Mouse (Mus musculus) yolk sac, embryonic 10.5 days (tissue): ENCODE results near the gene Atp8b4.
"Not testable (repeated sequence)": the region's sequence is repeated elsewhere in the genome, so short reads cannot be mapped to it uniquely, and the experiment has no call there.

ENCODE experiments used
- DNase-seq: peaks from one replicate; pipeline ENCODE4 v3.0.0-alpha.2; 2017; ENCODE audit warnings: low spot score

Atp8b4 gene

DNA sequence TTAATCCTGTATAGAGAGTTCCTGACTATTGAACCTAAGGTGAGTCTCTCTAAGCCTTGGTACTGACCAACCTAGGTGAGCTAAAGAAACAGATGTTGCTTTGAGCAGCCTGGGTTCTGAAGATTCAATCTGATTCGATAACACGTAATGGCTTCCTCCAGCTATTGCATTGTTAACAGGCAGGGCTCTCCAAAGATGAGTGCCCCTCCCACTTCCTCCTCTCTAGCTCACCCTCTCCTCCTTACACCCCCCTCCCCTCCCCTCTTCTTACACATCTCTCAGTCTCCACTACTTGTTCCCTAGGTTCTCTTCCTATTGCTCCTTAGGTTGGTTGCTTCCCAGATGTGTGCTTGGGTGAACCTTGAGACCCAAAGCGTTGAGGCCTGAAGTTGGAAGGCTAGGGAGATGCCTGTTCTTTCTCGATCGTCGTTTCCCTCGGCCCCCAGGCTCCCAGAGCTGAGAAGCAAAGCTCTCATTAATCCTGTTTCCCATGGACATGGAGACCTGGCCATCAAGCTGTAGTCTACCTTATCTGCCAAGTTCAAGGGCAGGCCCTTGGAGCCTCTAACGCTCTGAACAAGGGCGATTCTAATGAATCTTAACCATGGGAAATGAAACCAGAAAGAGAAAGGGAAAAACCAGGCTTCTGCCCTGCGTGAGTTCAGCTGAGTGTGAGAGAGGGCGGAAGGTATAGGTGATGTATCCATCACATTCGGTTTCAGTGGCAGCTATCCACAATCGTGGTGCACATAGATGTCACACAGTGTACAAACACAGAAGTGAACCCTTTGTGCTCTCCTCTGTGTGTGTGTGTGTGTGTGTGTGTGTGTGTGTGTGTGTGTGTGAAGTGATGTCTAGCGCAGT, 4.4 kb downstream of the Atp8b4 start:
- DNase-seq: no peak

- no peak for DNase-seq
Measured at GRCm38 (mm10) chr2:126495230-126495629, 5.2 kb downstream of the Atp8b4 start.

DNA sequence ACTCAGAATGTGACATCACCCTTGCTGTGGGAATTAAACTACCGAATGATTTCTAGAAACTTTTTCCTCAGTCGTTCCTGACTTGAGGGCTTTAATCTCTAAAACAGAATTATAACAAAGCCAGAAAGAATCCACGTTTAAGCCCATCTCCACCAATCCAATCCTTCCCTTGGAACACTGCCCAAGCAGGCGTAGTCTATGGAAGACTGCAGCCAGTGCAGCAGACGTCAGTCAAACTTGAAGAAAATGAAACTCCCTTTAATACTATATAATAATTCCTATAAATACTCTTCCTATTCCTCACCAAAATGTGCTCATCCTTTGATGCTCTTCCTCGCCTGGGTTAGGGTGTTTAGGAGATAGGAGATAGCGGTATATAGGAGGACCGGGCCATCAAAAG, 7.2 kb downstream of the Atp8b4 start:
- DNase-seq: no peak

- DNase-seq: no peak
Measured at GRCm38 (mm10) chr2:126492713-126493112, 7.8 kb downstream of the Atp8b4 start.

- no peak for DNase-seq
Measured at GRCm38 (mm10) chr2:126491446-126491845, 9.0 kb downstream of the Atp8b4 start.

DNA sequence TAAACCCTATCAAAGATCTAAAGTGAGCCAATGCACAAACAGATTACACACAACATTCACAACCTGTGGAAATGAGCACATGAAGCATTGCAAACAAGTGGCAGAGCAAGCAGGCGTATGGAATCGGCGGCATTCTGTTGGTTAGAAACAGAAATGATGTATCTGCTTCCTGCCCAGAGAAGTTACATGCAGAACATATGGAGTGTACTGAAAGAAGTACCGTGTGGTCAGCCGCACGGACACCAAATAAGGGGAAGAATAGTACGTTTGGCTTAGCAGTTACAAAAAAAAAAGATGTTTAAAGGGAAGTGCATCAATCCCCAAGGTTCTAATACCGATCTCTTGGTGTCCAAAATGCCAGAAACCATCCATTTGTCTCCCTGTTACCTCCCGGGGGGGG, 9.9 kb downstream of the Atp8b4 start:
- DNase-seq: no peak

DNA sequence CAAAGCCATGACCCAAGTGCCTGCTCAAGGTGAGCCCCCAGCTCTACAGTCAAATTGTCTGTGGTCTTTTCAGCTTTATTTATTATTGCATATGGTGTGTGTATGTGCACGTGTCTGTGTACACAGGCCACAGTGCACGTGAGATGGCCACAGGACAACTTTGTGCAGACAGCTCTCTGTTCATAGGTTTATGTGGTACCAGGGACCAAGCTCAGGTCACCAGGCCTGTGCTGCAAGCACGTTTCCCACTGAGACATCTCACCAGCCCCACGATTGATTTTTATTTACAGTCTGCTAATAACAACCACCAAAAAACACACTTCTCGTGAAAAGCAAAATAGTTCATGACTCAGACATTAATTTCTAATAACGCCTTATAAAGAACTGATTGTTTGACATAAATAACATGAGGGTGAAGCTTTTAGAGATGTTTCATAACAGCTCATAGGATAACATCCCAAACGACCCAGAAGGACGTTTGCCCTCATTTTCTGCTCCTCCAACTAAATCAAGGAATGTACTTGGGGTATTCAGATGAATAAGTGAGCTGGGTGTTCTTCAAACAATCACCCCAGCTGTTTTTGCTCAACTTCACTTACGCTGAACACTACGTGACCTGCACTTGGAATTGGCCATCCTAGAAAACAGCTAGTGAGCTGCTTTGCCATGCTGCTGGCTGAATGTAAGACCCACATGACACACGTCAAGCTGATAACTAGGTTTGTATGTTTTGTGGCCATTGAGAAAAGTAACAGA, 15.0 kb downstream of the Atp8b4 start:
- no peak for DNase-seq

DNA sequence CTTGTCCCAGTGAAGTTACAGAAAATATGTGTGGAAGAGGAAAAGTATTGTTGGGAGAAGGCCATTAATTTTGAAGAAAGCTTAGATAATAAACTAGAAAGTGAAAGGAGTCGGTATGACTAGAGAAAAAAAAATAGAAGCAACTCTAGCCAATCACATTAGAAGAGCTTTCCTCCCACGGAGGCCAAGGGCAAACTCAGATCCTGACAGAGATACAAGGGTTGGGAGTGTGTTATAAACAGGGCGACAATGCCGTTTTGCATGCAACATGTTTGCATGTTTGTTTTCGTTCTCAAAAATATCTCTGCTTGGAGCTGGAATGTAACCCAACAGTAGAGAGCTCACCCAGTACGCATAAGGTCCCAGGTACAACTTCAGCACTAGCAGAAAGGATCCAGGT, 17.1 kb downstream of the Atp8b4 start:
- DNase-seq: no peak

GRCm38 (mm10) chr2:126477556-126477955, 22.9 kb downstream of the Atp8b4 start:
- no peak for DNase-seq

DNA sequence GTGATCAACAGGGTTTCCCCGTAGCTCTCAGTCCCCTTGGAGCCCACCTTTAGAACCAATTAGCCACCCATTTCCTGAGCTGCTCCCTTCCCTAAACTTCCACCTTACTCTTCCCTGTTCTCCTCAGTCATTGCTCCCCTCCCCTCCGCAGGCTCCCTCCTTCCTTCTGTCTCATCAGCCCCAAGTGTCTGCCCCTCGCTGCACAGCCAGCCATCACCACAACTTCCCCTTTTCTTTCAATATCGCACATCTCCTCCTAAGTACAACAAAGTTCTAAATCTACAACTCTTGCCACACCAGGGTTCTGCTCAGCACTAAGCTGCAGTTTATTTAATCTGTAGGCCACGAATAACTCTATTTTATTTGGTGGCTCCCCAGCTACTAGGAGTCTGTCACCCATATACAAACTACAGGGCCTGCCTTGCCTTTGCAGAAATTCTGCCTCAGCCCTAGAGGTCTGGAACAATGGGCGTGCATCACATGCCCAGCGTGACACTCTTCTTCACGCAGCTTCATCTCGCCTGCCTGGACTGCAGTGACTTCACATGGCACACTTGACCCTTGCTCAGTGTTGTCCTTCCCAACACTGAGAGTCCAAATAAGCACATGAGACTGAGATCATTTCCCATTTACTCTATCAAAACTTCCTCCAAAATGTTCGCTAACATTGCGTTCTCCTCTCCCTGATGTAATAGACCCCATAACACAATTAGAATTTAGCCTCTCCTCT, 24.6 kb downstream of the Atp8b4 start:
- no peak for DNase-seq

- DNase-seq: no peak
Measured at GRCm38 (mm10) chr2:126474019-126474418, 26.5 kb downstream of the Atp8b4 start.

- no peak for DNase-seq
Measured at GRCm38 (mm10) chr2:126472836-126473235, 27.6 kb downstream of the Atp8b4 start.

GRCm38 (mm10) chr2:126467790-126468189, 32.7 kb downstream of the Atp8b4 start:
- no peak for DNase-seq

DNA sequence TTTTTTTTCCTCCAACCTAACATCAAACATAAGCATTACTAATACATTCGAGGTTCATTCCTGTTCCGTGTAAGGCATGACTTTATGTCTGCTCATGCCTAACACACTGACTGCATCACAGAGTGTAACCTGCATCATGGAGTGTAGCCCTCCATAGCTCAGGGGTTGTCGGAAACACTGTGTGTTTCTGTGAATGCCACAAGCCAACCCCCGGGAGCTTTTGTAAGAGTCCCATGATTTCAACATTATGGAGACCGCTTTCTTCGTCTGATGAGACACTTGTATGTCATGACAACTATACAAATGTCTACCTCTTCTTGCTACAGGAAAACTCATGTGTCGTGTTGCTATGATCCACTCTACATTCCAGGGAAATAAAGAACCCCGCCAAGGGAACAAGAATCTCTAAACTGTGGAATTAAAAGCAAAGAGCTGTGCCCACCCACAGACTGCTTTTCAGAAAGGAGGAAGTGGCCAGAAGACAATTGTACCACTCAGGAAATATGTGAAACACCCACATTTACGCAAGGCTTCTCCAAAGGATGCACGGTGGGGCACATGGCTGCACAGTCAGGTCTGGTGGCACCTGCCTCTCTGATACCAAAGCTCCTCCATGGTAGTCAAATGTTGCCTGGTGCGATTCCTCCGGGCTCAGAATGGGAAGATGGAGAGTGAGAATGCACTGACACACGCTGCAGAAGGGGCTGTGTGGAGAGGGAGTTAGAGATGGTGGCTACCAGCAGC, 33.9 kb downstream of the Atp8b4 start:
- no peak for DNase-seq

GRCm38 (mm10) chr2:126458661-126459060, 41.8 kb downstream of the Atp8b4 start:
- DNase-seq: no peak

- DNase-seq: not testable (repeated sequence)
Measured at GRCm38 (mm10) chr2:126457759-126458158, 42.7 kb downstream of the Atp8b4 start.

GRCm38 (mm10) chr2:126450937-126451302, 49.6 kb downstream of the Atp8b4 start:
- DNase-seq: no peak

DNA sequence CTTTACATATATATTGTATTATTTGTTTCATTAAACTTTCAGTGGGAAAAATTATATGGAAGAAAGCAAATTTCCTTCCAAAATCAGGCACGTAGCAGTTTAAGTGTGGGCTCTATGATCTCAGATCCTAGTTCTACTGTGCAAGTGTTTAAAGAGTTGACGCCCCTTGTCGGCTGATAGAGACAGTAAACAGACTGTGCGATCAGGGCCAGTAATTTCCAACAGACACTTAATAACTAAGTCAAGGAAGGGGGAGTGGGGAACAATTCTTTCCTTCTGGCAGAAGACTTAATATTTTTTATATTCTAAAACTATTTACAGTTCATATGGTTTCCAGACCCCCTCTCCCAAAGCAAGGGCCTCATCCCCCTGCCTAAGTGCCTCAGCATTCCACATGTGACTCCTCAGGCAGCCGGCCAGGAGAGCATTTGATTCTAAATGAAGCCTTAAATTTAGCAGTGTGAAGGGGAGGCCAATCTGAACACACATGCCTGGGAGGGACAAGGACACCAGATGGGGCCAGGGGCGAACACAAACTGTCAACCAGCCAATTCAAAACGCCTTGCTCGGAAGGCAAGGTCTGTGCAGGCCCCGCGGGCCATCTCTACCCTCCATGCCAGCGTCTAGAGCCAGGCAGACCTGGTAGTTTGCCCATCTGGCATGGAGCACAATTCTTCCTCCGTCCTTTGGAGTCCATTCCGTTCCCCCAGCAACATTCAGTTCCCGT, 50.1 kb downstream of the Atp8b4 start:
- DNase-seq: no peak

DNA sequence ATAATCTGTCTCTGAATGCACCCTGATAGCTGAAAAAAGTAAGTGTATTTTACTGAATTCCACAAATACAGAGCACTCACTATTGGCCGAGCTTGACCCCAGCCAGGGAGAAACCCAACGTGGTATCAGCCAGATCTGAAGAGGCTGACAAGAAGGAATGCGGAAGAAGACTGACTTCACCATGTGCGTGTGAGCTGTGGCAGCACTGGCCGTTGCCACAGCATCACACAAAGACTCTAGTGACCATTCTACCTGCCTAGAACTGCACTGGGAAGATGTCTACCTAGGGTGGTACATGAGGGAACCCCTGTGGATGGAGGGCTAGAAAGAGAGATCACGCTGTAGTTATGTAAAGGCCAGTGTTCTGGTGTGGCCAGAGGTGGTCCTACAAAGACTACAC, 55.4 kb downstream of the Atp8b4 start:
- no peak for DNase-seq

- DNase-seq: no peak
Measured at GRCm38 (mm10) chr2:126441586-126441985, 58.9 kb downstream of the Atp8b4 start.

- no peak for DNase-seq
Measured at GRCm38 (mm10) chr2:126434712-126435111, 65.8 kb downstream of the Atp8b4 start.
